Mouse (Mus musculus): Measurements from ENCODE around the gene S100a2.
A peak's percentile ranks its signal among the peaks of the same experiment; 100 is the strongest.

The S100a2 gene

DNA sequence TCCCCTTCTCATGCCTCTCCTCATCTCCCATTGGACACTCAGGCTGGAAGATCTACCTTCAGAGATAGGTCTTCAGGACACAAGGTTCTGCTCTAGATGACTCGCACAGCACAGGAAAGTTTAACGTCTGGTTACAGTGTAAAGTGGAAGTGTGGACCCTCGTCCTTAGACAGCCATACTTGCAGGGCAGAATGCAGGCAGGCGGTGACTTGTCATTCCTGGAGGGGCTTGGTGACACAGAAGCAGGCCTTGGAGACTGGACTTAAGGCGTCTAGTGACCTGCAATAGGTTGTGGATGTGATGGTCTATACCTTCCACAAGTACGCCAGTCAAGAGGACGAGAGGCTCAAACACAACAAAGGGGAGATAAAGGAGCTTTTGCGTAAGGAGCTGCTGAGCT, at the start of gene S100a2:
S100a2 (plus strand) TSS at position 301 of the 400 bp plus-strand sequence.
- no peak for DNase-seq (ENCODE audit: low read depth)

DNA sequence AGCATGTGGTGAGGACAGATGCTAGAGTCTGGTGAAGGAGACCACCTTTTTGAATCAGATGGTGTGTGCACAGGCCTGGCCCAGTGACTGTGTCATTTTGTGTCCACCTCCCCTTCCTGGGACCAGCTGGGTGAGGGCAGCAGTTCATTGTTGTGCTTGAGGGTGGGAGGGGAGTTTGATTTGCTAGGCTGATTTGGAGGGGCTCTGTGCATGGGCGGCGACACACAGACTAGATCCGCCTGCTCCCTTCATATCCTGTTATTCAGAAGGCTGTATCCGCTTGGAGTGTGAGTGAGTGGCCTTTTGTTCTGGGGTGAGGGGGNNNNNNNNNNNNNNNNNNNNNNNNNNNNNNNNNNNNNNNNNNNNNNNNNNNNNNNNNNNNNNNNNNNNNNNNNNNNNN, 49.1 kb upstream of the S100a2 start:
- DNase-seq (ENCODE audit: low read depth): no peak

DNA sequence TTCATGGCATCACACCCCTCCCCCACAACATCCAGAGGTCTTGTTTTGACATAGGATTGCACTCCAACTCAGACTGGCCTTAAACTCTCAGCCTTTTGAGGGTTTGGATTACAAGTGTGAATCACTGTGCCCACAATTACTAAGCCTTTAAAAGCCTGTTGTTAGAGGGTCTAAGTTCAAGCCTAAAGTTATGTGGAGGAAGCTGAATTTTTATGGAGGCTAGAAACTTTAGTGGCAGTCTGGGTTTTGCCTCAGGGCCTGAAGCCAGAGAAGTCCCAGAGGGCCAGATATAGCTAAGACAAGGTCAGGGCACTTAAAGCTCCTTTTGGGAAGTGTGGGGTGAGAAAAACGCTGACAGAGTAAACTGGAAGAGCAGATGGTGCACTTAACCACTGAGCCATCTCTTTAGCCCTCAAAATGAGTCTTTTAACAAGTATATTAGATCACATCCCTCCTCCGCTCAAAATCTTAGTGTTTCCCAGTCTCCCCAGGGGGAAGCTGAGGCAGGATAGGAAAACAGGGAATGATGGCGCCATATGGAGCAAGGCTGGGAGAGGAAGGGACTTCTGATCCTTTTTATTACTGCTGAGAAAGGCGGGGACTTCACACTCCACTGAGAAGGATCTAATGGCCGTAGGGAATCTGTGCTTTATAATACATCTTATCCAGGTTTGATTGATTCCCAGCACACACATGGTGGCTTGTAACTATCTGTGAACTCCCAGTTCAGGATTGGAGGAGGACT, 40.2 kb upstream of the S100a2 start:
- DNase-seq (ENCODE audit: low read depth): no peak

DNA sequence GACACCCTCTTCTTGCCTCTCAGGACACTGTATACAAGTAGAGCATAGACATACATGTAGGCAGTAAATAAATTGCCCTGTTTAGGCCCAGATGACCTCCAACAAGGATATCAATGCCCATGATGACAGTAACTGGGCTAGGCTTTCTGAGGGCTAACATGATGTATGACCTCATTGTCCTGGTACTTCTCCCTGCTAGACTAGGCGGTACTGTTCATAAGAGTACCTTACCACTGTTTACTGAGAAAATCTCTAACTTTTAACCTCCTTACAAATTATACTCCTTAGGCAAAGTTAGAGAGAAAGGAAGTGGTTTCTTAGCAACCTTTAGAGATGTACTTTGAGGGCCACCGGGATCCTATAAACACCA, 39.6 kb upstream of the S100a2 start:
- no peak for DNase-seq (ENCODE audit: low read depth)

DNA sequence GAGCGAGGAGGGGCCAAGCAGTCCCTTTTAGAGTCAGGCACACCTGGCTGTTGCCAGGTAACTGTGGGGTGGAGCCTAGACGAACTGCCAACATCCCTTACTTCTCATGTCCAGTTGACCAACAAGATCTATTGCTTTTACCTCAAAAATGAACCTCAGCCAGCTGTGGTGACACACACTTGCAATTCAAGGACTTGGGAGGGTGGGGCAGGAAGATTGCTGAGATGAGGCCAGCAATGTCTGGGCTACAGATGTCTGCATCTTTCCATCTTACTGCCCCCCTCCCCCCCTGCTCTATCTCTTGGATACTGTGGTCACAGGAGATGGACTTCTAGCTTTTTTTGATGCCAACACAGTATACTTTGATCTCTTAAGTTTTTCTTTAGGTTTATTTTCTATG, 37.8 kb upstream of the S100a2 start:
- DNase-seq (ENCODE audit: low read depth): no peak

DNA sequence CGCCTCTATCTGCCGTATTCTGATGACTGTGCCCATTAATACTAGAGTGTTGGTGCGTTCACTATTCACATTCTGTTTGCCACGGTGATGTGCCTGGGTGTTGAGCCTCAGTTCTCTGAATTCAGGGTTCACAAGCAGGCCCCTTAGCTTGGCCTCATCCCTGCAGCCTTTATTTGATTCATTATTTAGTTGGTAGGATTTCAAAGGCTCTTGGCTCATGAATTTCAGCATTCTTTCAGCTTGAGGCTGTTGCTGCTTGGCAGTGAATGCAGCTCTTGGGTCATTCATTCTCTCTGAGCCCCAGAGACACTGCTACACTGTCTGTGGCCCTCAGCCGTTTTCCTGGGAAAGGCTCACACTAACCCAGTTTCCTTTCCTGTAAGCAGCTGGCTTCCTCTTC, 34.1 kb upstream of the S100a2 start:
- no peak for DNase-seq (ENCODE audit: low read depth)

DNA sequence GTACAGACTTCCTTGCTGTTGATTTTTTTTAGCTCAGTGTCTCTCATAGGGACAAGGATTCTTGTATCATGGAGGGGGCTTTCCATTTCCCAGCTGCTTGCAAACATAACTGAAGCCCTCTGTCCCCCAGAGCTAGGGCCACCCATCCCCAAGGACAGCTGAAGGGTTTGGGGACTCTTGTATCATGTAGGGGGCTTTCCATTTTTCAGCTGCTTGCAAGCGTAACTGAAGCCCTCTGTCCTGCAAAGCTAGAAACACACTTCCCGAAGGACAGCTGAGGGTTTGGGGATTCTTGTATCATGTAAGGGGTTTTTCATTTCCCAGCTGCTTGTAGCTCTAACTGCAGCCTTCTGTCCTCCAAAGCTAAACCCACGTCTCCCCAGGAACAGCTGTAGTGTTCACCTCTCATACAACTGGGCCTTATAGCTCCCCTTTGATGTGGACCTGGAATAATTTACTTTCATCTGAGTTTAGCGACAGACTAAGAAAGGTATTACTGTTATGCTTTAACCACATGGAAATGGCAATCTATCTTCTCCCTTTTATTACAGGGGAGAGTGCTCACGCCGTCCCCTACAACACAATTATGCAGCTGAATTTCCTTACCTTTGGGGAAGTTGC, 29.9 kb upstream of the S100a2 start, which contains the start of gene S100a3:
S100a3 (plus strand) TSS at position 571 of the 621 bp plus-strand sequence.
- DNase-seq (ENCODE audit: low read depth): no peak

DNA sequence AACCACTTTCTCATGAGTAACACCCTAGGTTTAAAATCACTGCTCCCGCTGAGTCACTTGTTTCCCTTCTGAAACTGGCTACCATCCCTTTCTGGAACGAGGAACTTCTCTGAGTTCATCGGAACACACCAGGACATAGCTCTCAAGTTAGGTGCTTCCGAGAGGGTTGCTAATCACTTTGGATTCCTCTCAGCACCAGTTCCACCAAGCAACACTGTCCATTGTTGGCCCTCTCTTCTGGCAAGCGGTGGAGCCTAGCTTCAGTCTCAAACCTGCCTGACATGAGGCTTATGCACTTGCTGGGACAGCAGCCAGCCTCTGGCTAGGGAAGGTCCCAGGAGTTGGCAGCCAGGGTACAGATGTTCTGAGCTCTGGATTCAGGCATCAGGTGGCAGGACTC, 15.4 kb upstream of the S100a2 start:
- DNase-seq (ENCODE audit: low read depth): no peak

DNA sequence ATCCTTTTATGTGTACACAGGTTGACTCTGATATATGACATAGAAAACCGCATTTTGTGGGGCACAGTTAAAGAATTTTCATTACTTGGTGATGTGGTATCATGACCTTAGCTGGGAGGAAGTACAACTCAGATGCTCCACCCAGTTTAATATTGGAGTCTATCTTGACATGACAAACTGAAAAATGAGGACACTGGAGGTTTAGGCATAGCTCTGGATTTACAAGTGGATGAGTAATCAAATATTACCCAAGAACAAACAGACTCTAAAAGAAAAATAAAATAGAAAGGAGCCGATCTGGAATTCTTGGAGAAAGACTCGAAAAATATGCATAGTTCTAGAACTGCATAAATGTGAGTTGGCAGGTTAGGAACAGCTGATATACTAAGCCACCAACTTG, 14.7 kb upstream of the S100a2 start:
- no peak for DNase-seq (ENCODE audit: low read depth)

DNA sequence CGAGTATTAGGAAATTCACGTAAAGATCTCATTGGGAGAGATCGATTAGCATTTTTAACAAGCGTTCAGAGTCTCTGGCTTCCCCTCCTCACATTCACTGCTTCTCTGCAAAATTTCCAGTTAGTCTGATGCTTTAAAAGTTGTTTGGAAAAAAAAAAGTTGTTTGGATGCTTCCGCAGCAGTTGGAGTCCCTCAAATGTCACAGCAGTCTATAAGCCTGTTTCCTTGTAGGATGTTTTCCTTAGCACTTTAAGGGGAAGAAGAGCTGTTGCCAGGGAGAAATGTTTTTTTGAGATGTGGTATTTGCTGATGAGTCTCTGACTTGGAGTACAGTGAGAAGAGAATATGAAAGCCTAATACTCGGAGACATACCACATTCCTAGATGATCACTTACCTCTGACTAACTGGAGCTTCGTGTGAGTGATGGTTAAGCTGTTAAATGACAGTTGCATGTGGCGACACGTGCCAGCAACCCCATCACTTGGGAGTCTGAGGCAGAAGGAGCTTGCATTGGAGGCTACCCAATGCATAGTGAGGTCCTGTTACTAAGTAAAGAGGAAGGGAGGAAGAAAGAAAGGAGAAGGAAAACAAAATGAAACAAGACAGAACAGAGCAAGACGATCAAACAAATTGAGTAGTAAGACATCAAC, 13.6 kb upstream of the S100a2 start:
- no peak for DNase-seq (ENCODE audit: low read depth)

DNA sequence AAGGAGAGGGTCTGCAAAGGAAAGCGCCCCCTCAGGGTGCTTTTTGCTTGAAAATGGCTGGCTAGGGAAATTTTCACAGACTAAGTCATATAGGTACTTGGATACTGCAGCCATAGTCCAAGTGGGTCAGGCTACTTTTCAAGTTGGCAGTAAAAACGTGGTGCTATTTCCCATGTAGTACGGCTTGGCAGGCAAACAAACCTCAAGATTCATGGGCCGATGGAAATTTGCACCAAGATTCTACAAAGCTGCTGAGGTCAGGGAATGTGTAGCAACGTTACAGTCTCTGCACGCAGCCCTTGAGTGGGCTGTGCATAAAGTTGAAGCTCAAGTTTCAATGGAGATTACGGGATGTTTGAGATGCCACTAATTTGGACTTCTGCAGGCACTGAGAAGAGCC, 10.6 kb upstream of the S100a2 start:
- DNase-seq (ENCODE audit: low read depth): no peak

DNA sequence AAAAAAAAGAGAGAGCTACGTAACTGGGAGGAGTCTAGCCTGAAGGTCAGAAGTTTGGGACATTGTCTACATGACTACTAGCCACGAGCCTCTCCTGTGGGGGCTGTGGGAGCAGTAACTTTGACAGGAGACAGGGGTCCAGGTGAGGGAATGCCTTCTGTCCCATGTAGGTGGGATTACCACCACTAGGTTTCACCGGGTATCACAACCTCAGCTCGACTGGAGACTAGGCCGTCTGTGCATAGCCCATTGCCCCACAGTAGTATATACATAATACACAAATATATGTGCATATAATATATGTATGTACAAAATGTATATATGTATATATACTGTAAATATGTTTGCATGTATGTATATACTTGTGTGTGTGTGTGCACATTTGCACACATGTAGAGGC, 8.9 kb upstream of the S100a2 start:
- DNase-seq (ENCODE audit: low read depth): no peak

DNA sequence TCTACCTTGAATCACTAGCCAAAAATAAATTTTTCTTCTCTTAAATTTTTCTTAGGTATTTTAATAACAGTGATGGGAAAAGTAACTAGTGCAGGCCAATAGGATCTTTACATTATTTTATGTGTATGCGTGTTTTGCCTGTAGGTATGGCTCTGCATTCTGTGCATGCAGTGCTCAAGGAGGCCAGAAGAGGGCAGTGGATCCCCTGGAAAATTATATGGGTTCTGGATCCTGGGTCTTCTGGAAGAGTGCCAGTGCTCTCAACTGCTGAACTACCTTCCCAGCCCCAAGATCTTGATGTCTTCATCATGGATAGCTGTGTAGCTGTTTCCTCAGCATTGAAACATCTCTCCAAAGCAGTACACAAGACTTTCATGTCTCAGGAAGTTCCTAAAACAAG, 7.9 kb upstream of the S100a2 start:
- peak; percentile 69 for DNase-seq (ENCODE audit: low read depth)

DNA sequence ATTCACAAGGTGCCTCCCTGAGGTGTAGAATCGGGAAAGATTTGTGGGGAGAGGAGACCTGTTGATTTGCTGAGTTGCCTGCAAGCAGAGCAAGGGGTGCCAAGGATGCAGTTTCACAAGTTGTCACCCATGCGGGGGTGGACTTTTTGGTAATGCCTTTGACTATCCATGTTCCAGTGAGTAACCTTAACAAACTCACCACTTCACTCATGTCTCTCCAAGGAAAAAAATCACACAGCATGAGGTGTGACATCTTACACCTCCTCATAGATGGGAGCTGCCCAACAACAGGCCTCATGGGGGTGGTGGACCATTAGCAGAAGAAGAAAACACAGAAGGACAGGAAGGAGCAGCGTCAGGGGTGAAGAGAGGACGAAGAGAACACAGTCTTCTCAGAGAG, 7.5 kb upstream of the S100a2 start:
- no peak for DNase-seq (ENCODE audit: low read depth)

DNA sequence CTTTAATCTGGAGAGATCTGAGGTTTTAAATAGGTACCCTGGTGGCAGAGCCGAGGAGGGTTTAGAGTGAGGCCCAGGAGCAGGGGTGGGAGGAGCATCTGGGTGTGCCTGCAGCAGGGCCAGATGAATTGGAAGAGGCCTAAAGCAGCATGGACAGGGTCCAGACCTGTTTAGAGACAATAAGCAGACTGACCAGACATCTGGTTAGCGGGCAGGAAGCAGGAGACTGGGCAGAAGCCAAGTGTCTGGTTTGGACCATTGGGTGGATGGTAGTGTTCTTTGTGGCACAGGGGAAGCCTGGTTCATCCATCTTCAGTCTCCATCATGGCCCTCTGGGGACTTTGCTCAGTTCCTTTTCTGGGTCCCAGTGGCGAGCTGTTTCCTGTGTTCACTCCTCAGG, 6.2 kb upstream of the S100a2 start:
- peak; percentile 9 for DNase-seq (ENCODE audit: low read depth)

DNA sequence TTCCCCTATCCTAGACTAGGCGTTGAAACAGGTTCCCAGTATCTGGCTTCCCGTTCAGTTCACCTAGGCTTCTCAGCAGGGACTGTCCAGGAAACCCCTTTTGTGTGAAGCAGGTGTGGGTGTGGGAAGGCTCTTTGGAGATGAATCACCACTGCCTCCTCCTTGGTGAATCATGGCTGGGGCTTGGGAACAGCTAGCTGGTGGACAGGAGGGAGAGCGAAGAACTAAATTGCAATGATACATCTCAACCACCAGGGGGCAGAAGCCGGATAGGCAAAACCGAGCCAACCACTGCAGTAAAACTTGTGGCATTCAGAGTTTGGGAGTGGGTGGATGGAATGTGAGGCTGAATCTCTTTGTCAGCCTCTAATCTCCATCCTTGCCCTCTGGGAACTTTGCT, 4.5 kb upstream of the S100a2 start:
- DNase-seq (ENCODE audit: low read depth): peak; percentile 91

DNA sequence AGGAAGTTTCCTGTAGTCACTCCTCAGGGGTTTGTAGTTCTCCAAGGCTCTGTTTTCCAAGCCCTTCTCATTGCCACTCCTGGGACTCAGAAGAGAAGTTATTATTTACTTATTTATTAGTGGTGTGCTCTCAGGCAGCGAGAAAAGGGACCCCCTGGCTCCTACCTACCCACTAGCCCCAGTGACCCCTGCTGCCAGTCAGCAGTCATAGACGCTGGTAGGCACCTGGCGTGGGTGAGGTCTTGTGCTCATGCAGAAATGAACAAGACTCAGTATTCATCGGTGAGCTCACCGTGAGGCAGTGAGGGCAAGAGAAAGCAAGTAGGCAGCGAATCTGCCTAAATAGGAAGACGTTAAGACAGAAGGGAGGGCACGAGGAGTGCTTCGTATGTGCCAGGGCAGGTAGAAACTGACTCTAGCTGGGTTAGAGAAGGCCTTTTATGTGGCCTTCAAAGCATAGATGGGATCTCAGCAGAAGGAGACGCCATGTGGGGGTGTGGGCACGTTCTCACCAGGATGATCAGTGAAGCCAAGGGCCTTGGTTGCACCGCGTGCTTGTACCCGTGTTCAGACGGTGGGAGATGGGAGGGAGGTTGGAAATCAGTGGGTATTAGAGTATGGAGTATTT, 3.9 kb upstream of the S100a2 start:
- peak; percentile 80 for DNase-seq (ENCODE audit: low read depth)

DNA sequence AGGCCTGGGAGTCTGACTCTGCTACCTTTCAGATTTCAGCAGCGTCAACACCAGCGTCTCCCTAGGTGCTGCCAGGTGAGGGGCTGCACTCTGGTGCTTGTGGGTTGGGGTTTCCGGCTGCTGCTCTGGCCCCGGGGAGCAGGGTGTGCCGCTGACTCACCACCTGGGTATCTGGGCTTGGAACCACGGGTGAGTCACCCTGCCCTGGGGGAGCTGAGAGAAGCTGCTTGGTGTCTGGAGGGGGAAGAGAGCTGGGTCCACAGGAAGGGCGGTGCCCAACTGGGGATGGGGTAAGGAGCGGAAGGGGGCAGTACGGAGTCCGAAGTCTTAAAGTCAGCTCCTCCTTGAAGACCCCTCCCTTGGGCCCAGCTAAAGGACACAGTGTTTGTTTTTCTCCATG, 3.1 kb upstream of the S100a2 start:
- peak; percentile 94 for DNase-seq (ENCODE audit: low read depth)

DNA sequence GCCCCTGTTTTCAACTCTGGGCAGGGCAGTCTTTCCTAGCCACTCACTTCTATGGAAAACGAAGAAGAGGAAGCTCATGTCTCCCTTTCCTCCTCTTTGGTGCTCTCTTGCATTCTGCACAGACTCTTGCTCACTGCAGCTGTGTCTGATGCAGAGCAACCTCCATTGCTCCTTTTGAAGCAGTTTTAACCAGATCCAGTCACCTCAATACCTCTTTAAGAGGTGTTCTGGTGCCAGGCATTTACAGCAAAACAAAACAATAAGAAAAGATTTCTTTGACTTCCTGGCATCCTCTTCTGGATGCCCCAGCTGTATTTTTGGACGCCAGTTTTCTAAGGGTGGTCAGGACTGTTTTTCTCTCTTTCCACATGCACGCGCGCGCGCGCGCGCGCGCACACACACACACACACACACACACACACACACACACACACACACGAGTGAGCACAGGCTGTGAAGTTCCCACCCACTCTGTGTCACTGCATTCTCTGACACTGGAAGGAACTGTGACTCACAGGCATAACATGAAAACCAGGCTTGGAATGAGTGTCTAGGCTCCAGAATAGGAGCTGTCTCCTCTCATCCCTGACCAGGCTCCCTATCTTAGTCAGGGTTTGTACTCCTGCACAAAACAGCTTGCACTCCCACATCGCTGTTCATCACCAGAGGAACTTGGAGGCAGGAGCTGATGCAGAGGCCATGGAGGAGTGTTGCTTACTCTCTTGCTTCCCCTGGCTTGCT, 2.5 kb upstream of the S100a2 start:
- DNase-seq (ENCODE audit: low read depth): peak; percentile 80

DNA sequence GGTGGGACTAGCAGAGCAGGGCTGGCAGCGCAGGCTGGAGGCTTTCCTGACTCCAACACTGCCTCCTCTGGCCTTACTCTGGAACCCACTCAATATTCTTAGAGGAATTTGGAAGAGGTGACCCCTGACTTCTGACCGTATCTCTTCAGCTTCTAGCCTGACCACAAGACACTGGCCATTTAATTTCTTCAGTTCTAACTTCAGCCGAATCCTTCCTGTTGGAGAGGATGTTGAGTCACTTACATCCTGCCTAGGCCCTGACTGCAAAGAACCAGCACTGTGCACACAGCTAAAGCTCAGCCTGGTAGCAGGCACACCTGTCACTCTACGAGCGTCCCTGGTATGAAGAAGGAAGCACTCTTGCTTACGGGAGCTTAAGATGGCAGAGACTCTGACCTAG, 657 bp upstream of the S100a2 start:
- DNase-seq (ENCODE audit: low read depth): peak; percentile 82

DNA sequence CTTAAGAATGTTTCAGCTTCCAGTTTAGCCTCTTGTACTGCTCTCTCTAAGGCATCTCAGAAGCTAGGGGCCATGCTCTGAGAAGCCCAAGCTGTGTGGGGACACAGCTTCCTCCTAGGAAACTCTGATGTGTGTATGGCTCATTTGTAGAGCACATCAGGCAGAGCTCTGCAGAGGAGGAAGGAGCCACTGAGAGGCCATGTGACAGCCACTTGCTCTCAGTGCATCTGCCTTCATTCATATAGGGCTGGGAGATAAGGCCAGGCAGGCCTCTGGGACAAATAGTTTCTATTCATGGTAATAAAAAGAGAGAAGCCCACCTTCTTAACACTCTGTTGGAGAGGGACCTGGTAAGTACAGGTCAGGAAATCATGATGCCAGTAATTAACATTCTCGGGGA, 4.4 kb downstream of the S100a2 start:
- DNase-seq (ENCODE audit: low read depth): no peak

DNA sequence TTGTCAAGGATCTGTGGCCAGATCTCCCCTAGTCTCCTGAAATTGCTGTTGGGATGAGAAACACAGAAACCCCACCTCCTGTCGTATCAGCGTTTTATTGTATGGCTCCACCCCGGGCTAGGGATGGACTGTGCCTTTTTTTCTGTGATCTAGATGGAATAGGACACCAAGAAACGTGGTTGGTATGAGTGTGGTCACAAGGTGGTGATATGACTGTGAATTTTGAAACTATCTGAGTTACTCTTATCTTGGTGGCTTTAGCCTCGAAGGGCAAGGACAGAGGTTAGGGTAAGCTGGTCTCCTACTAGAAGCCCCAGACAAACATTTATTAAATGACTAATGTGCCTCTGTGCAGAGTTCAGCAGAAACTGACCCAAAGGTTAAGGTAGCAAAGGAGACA, 5.5 kb downstream of the S100a2 start:
- no peak for DNase-seq (ENCODE audit: low read depth)

Data from induced T-regulatory cell, adult 2 months (primary cell).